Mouse (Mus musculus) ES-E14 (cell line): Measurements from ENCODE around the gene Itk. TPM values are rescaled to one million over a fixed set of nuclear protein-coding genes. Genes with fewer than 3 reads are reported as not detected.

Experiments used
- DNase-seq: peaks from one replicate; pipeline ENCODE4 v3.0.0-alpha.2; 2013; ENCODE audit warnings: low read depth, low spot score
- H3K27ac ChIP-seq: 2 replicates; pipeline ENCODE4 v1.5.1; 2012; ENCODE audit warnings: low read depth, mild to moderate bottlenecking, low read length, moderate library complexity, mixed read lengths; ENCODE audit not compliant: poor library complexity, insufficient read depth, severe bottlenecking
- H3K36me3 ChIP-seq: 2 replicates; pipeline ENCODE4 v1.6.1; 2012; ENCODE audit warnings: mild to moderate bottlenecking, low read length, moderate library complexity, mixed read lengths; ENCODE audit not compliant: control insufficient read depth, poor library complexity, insufficient read depth, severe bottlenecking
- H3K4me1 ChIP-seq, 2 experiments: fragments of 150-350 bp in 1 of 2; sonication (generic) in 1 of 2; 2 replicates each; pipeline ENCODE4 v1.6.1; 2012; ENCODE audit warnings: low read length in 2 of 2, mild to moderate bottlenecking in 1 of 2, mixed read lengths in 1 of 2; ENCODE audit not compliant: control insufficient read depth in 2 of 2, insufficient read depth in 2 of 2, poor library complexity in 1 of 2
- H3K4me3 ChIP-seq, 2 experiments: fragments of 150-350 bp in 1 of 2; sonication (generic) in 1 of 2; 2 replicates each; pipeline ENCODE4 v1.5.1; 2012; ENCODE audit warnings: low read length in 2 of 2, low read depth in 1 of 2, mild to moderate bottlenecking in 1 of 2, mixed read lengths in 1 of 2; ENCODE audit not compliant: insufficient read depth in 1 of 2, poor library complexity in 1 of 2, severe bottlenecking in 1 of 2
- H3K9ac ChIP-seq: 2 replicates; pipeline ENCODE4 v1.6.1; 2012; ENCODE audit warnings: low read depth, mild to moderate bottlenecking, low read length, mixed read lengths; ENCODE audit not compliant: poor library complexity, insufficient read depth, severe bottlenecking
- H3K9me3 ChIP-seq: fragments of 150-350 bp; sonication (generic); 2 replicates; pipeline ENCODE4 v1.6.1; 2012; ENCODE audit warnings: low read depth, mild to moderate bottlenecking, low read length; ENCODE audit not compliant: control insufficient read depth, insufficient read depth
- CHD2 ChIP-seq: IDR thresholded peaks from 2 replicates; pipeline ENCODE4 v1.6.1; 2014; ENCODE audit warnings: mild to moderate bottlenecking, low read depth, low read length, inconsistent platforms
- HCFC1 ChIP-seq: IDR thresholded peaks from 2 replicates; pipeline ENCODE4 v1.6.1; 2012; ENCODE audit warnings: low read length, inconsistent platforms, borderline replicate concordance; ENCODE audit not compliant: insufficient read depth
- MAFK ChIP-seq: IDR thresholded peaks from 2 replicates; pipeline ENCODE4 v1.6.1; 2014; ENCODE audit warnings: mild to moderate bottlenecking, low read depth, low read length, inconsistent platforms; ENCODE audit not compliant: insufficient read depth
- ZC3H11A ChIP-seq: IDR thresholded peaks from 2 replicates; pipeline ENCODE4 v1.6.1; 2012; ENCODE audit warnings: low read depth, mild to moderate bottlenecking, inconsistent platforms, low read length, borderline replicate concordance
- ZNF384 ChIP-seq: IDR thresholded peaks from 2 replicates; pipeline ENCODE4 v1.6.1; 2012; ENCODE audit warnings: low read depth, low read length, inconsistent platforms
- in situ Hi-C, 2 experiments: fragments of 600-800 bp; cut with MboI; formaldehyde crosslinking; loops; one replicate each; pipeline ENCODE4 v1.15.1; 2025; ENCODE audit warnings: low sequenced_read_pairs in 2 of 2, inconsistent platforms in 1 of 2; ENCODE audit not compliant: unreplicated experiment in 2 of 2
- total RNA-seq: library from RNA; depleted of rRNA; stranded (reverse); fragments of 300-350 nt; gene quantifications from 2 replicates; pipeline ENCODE4 v1.2.3, GENCODE M21; 2012

Itk gene
- total RNA-seq, 1 experiment = not detected

DNA sequence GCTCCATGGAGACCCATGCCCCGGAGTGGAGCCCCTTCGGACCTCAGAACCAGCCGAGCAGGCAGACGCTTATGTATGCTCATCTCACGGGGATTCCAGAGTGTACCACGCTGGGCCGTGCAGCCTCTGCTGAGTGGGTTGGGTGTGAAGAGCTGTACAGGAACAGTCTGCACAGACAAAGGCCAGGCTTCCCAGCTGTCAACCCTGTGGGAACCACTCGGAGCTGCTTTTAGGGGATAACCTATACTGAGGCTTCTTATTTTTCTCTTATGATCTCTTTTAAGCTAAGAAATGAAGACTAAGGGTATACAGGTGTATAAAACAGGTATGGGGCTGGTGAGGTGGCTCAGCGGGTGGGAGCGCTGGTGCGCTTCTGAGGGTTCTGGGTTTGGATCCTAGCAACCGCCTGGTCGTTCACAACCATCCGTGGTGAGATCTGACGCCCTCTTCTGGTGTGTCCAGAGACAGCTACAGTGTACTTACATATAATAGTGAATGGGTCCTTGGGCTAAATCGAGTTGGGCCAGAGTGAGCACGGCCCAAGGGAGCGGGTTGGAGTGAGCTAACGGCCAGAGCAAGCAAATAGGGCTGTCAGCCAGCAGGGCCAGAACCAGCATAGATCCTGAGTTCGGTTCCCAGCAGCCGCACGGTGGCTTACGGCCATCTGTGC is 87.6 kb downstream of the Itk start:
- Histone ChIP-seq H3K36me3 (no peaks in the 10 kb centered on the region), H3K4me3 (no peak overlapping the region), H3K9me3 (no peaks in the 10 kb centered on the region), H3K27ac (no peak overlapping the region), H3K9ac (no peak overlapping the region), H3K4me1 (no peaks in the 10 kb centered on the region; a peak in 1 of 4 replicates)
- no peak for DNase-seq
- in situ Hi-C loops = no loop called here
- TF ChIP-seq CHD2 = no peak
- no peak for TF ChIP-seq MAFK
- no peak for TF ChIP-seq ZC3H11A
- no peak for TF ChIP-seq HCFC1
- no peak for TF ChIP-seq ZNF384

DNA sequence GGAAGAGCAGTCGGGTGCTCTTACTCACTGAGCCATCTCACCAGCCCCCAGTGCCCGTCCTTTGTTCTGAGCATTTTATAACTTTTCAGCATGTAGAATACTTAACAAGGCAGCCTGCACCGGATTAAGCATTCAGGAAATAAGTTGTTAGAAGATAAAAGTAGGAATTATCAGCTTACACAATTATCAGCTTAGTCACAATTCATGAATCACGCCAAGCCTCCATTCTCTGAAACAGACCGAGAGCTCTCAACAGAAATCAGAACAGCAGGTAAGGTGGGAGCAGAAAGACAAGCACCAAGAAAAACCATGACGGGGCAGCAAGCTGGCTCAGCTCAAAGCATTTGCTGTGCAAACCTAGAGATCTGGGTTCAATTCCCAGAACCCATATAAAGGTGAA is 89.4 kb downstream of the Itk start:
- H3K4me3 ChIP-seq = no peak overlapping the region
- H3K9me3 ChIP-seq = no peaks in the 10 kb centered on the region
- in situ Hi-C loops = no loop called here
- H3K36me3 ChIP-seq = no peaks in the 10 kb centered on the region
- TF ChIP-seq MAFK = no peak
- no peaks in the 10 kb centered on the region; a peak in 1 of 4 replicates for H3K4me1 ChIP-seq
- H3K27ac ChIP-seq = no peak overlapping the region
- DNase-seq = no peak
- H3K9ac ChIP-seq = no peak overlapping the region

DNA sequence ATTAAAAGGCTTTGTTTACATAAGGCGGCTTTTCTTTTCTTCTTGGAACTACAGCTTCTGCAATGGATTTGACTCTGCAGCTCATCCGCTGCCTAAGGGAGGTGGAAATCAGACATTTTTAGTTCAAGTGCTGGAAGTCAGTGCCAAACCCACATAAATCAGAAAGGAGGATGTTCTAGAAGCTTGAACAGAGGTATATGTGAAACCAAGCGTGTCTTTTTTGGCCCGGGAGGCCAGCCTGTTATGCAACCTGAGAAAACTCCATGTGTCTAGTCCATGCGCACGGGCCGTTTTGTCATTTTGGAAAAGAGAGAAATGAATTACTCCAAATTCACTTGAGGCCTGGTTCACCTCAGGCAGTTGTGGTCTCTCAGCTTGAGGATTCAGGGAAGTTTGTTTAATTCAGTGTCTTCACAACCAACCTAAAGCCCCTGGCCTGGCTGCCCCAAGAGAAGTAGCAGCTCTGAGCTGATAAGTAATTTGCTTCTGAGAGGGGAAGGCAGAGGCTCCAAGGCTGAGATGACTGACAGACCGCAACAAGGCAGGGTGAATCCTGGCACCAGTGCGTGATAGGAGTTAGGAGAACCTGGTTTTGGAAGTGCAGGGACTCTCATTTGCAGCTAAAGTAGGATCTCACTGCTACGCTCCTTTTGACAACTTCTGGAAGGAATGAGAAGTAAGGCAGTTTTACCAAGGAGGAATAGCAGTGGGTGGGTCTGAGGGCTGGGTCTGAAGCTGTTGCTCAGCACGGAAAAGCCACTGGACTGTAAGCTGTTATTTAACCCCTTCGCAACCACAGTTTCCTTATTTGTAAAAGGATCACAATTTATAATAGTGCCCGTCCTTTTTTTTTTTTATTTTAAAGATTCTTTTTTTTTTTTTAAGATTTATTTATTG is 90.2 kb downstream of the Itk start:
- in situ Hi-C loops = no loop called here
- TF ChIP-seq ZNF384 = no peak
- TF ChIP-seq ZC3H11A = no peak
- no peak for TF ChIP-seq MAFK
- no peak for TF ChIP-seq CHD2
- TF ChIP-seq HCFC1 = no peak
- Histone ChIP-seq H3K9ac (no peak overlapping the region), H3K4me3 (no peak overlapping the region), H3K27ac (no peak overlapping the region), H3K36me3 (no peaks in the 10 kb centered on the region), H3K9me3 (no peaks in the 10 kb centered on the region), H3K4me1 (no peaks in the 10 kb centered on the region; a peak in 1 of 4 replicates)
- no peak for DNase-seq

DNA sequence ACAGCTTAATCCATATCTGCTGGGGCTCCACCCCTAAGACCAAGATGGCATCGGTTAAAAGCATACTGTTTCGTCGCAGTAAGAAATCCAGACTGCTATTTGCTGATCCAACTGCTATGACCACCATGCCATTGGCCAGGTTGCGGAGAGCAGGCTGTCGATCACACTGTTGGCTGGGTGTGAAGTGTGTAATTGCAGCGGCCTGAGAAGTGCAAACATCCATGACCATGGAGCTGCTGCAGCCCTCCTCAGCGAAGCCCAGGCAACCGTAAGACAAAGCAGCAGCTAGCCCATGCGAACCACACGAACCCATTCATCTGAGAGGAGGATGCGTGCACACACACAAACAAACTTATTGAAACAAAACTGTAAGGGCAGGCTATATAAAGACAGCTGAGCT is 94.9 kb downstream of the Itk start:
- in situ Hi-C loops = no loop called here
- TF ChIP-seq MAFK (no peak), ZC3H11A (no peak), HCFC1 (no peak), ZNF384 (no peak), CHD2 (no peak)
- Histone ChIP-seq H3K27ac (no peak overlapping the region), H3K4me3 (no peak overlapping the region), H3K36me3 (0 out of 2 replicates have a peak, but pooled peaks cover 2% of the 10 kb centered on the region), H3K4me1 (peaks cover 0 to 1% of the 10 kb centered on the region in 2 experiments; a peak in 1 of 4 replicates), H3K9ac (no peak overlapping the region), H3K9me3 (no peaks in the 10 kb centered on the region)
- no peak for DNase-seq
